31 mouse cellular contexts compared by ENCODE assay signal in the genomic region with DNA sequence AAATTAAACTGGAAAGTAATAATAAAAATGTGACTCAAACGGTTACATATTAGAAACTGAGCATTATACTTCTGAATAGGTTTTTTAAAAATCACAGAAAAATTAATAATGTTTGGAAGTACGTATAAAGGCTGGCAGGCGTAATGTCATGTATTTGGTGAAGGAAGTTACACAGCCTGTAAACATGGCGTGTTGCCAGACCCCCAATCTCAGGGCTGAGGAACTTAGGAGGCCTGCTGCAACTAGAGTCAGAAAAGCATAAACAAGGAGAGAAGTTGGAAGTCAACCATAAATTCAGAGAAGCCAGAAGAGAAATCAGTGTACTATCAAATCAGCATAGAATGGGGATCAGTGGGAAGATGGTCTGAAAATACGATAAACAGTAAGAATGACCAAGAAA. TPM values are rescaled to one million over a fixed set of nuclear protein-coding genes. Genes with fewer than 3 reads are reported as not detected.
DNase-seq lines count a peak whose midpoint lies in the region; ATAC-seq and TF ChIP-seq lines count a peak whose summit lies in the region.
"Had no signal": no experiment of that assay in that cellular context is flagged by ENCODE, and none has a peak within 500 bp of the region (broad histone marks: within the 10 kb centered on the region; RNA-seq: fewer than 3 reads in every experiment).

No protein-coding gene starts in this region.

- no peak for TF ChIP-seq EP300 in lung, postnatal 0 days (IDR thresholded peaks at IDR 0.05)

- H3K4me3 ChIP-seq in intestine, embryonic 14.5 days (ENCODE audit: low read depth, low read length): no peak overlapping the region
- H3K4me3 ChIP-seq in intestine, embryonic 16.5 days (ENCODE audit: low read length): no peak overlapping the region
- no peak overlapping the region for H3K4me3 ChIP-seq in lung, embryonic 15.5 days
- H3K4me3 ChIP-seq in lung, adult 2 months (replicated peaks; ENCODE audit: extremely low read depth, low read depth, low read length): no peak overlapping the region
- no peak overlapping the region for H3K4me3 ChIP-seq in lung, postnatal 0 days (ENCODE audit: low read depth, low read length)
- H3K4me3 ChIP-seq: embryonic facial prominence, embryonic 13.5 days; erythroblast, embryonic 14.5 days; gastrocnemius, adult 2 months; heart, adult 2 months; heart, embryonic 13.5 days; hindbrain, embryonic 10.5 days; limb, embryonic 13.5 days; liver, embryonic 13.5 days; neural tube, embryonic 15.5 days had no signal

- H3K27ac ChIP-seq in intestine, embryonic 14.5 days (ENCODE audit: low read depth): no peak overlapping the region
- no peak overlapping the region for H3K27ac ChIP-seq in intestine, embryonic 16.5 days (ENCODE audit: low read length)
- 0 out of 2 replicates have a peak overlapping the region, but pooled peaks have one; percentile 3 for H3K27ac ChIP-seq in lung, embryonic 15.5 days
- no peak overlapping the region for H3K27ac ChIP-seq in lung, postnatal 0 days (ENCODE audit: low read length)
- H3K27ac ChIP-seq: embryonic facial prominence, embryonic 13.5 days; gastrocnemius, adult 2 months; heart, adult 2 months; heart, embryonic 13.5 days; hindbrain, embryonic 10.5 days; limb, embryonic 13.5 days; liver, embryonic 13.5 days; macrophage; neural tube, embryonic 15.5 days had no signal

- peak; percentile 39 for DNase-seq in intestine, embryonic 14.5 days (ENCODE audit: low spot score)
- no peak for DNase-seq in lung, adult 2 months
- peak; percentile 30 for DNase-seq in lung, postnatal 0 days (ENCODE audit: low spot score)
- DNase-seq in lung, postnatal 4 days: peak; percentile 48 to 74
- no peak for DNase-seq in adrenal gland, adult 18-20 months (ENCODE audit: low spot score in 2 of 2)
- DNase-seq: adrenal gland, postnatal 25 days; cerebellum, adult 11-12 months; cerebellum, adult 9-11 months; embryo, embryonic 11 days; gastrocnemius, adult 2 months; heart, adult 2 months; heart, postnatal 10 days; kidney, adult 9 months; kidney, postnatal 25 days; liver, embryonic 13.5 days; midbrain, embryonic 14.5 days; right cerebral cortex, adult 18-20 months had no signal

- TF ChIP-seq POLR2A in lung, adult 2 months (IDR thresholded peaks at IDR 0.05; ENCODE audit: borderline replicate concordance, extremely low read depth, low read depth, low read length): no peak

- no peak for ATAC-seq in intestine, embryonic 14.5 days (replicated peaks; ENCODE audit: low FRiP score, low TSS enrichment, low read depth)
- no peak for ATAC-seq in intestine, embryonic 16.5 days
- no peak for ATAC-seq in lung, embryonic 15.5 days (ENCODE audit: borderline replicate concordance, extremely low read depth, low FRiP score, low TSS enrichment)
- ATAC-seq in lung, postnatal 0 days: no peak
- ATAC-seq: forebrain, embryonic 16.5 days; hindbrain, embryonic 16.5 days; intestine, postnatal 0 days had no signal

- no peak overlapping the region for H3K4me2 ChIP-seq in intestine, embryonic 14.5 days (ENCODE audit: low read length)
- no peak overlapping the region for H3K4me2 ChIP-seq in intestine, embryonic 16.5 days (ENCODE audit: low read depth, low read length)
- no peak overlapping the region for H3K4me2 ChIP-seq in lung, embryonic 15.5 days
- H3K4me2 ChIP-seq in lung, postnatal 0 days (replicated peaks; ENCODE audit: low read depth, low read length): no peak overlapping the region
- H3K4me2 ChIP-seq: embryonic facial prominence, embryonic 13.5 days; heart, embryonic 13.5 days; limb, embryonic 13.5 days; liver, embryonic 13.5 days; neural tube, embryonic 15.5 days had no signal

- no peaks in the 10 kb centered on the region for H3K27me3 ChIP-seq in intestine, embryonic 14.5 days (replicated peaks; ENCODE audit: control insufficient read depth, insufficient read depth, low read length)
- no peaks in the 10 kb centered on the region for H3K27me3 ChIP-seq in intestine, embryonic 16.5 days (replicated peaks; ENCODE audit: control insufficient read depth, insufficient read depth, low read length)
- H3K27me3 ChIP-seq in lung, embryonic 15.5 days: no peaks in the 10 kb centered on the region
- no peaks in the 10 kb centered on the region for H3K27me3 ChIP-seq in lung, postnatal 0 days (replicated peaks; ENCODE audit: insufficient read depth, low read length)
- H3K27me3 ChIP-seq: embryonic facial prominence, embryonic 13.5 days; heart, embryonic 13.5 days; limb, embryonic 13.5 days; liver, embryonic 13.5 days; neural tube, embryonic 15.5 days had no signal

- no peaks in the 10 kb centered on the region for H3K4me1 ChIP-seq in intestine, embryonic 14.5 days (replicated peaks; ENCODE audit: control insufficient read depth, insufficient read depth, low read length)
- H3K4me1 ChIP-seq in intestine, embryonic 16.5 days (ENCODE audit: control insufficient read depth, insufficient read depth, low read length): no peaks in the 10 kb centered on the region
- H3K4me1 ChIP-seq in lung, embryonic 15.5 days: peaks cover 10% of the 10 kb centered on the region; the same call in 1 of the 2 replicates
- H3K4me1 ChIP-seq in lung, adult 2 months (ENCODE audit: control insufficient read depth, insufficient read depth, low read length): no peaks in the 10 kb centered on the region
- H3K4me1 ChIP-seq in lung, postnatal 0 days (ENCODE audit: insufficient read depth, low read depth, low read length): no peaks in the 10 kb centered on the region
- H3K4me1 ChIP-seq: embryonic facial prominence, embryonic 13.5 days; hindbrain, embryonic 10.5 days; limb, embryonic 13.5 days; liver, embryonic 13.5 days; neural tube, embryonic 15.5 days had no signal

- H3K9ac ChIP-seq in intestine, embryonic 14.5 days (ENCODE audit: low read length): no peak overlapping the region
- H3K9ac ChIP-seq in intestine, embryonic 16.5 days (ENCODE audit: low read depth, low read length): no peak overlapping the region
- no peak overlapping the region for H3K9ac ChIP-seq in lung, embryonic 15.5 days
- H3K9ac ChIP-seq in lung, postnatal 0 days (replicated peaks; ENCODE audit: low read depth): no peak overlapping the region
- H3K9ac ChIP-seq: embryonic facial prominence, embryonic 13.5 days; heart, embryonic 13.5 days; limb, embryonic 13.5 days; liver, embryonic 13.5 days; neural tube, embryonic 15.5 days had no signal

- peaks cover 88% of the 10 kb centered on the region for H3K36me3 ChIP-seq in intestine, embryonic 14.5 days (ENCODE audit: control insufficient read depth, insufficient read depth, low read length)
- peaks cover 19% of the 10 kb centered on the region; the same call in 1 of the 2 replicates for H3K36me3 ChIP-seq in intestine, embryonic 16.5 days (ENCODE audit: control insufficient read depth, insufficient read depth, low read length)
- H3K36me3 ChIP-seq in lung, embryonic 15.5 days: peaks cover 46% of the 10 kb centered on the region
- H3K36me3 ChIP-seq in lung, postnatal 0 days (ENCODE audit: insufficient read depth, low read length): peaks cover 14% of the 10 kb centered on the region

- TF ChIP-seq CTCF in lung, adult 2 months (IDR thresholded peaks at IDR 0.05; ENCODE audit: insufficient read depth, low read length): no peak
- TF ChIP-seq CTCF in lung, postnatal 0 days (IDR thresholded peaks at IDR 0.05): no peak

- WGBS in intestine, embryonic 14.5 days: 64% methylated on average over 5 of the region's 5 CpGs
- WGBS in intestine, embryonic 16.5 days: 70% methylated on average over 5 of the region's 5 CpGs
- WGBS in lung, embryonic 15.5 days: 54% methylated on average over 5 of the region's 5 CpGs
- WGBS in lung, adult 2 months: 50% methylated on average over 5 of the region's 5 CpGs
- WGBS in lung, postnatal 0 days: 57% methylated on average over 5 of the region's 5 CpGs

- H3K9me3 ChIP-seq in intestine, embryonic 14.5 days (ENCODE audit: control insufficient read depth, low read length): peaks cover 8% of the 10 kb centered on the region
- no peaks in the 10 kb centered on the region for H3K9me3 ChIP-seq in intestine, embryonic 16.5 days (ENCODE audit: control insufficient read depth, low read length)
- no peaks in the 10 kb centered on the region for H3K9me3 ChIP-seq in lung, embryonic 15.5 days
- 0 out of 2 replicates have a peak, but pooled peaks cover 3% of the 10 kb centered on the region for H3K9me3 ChIP-seq in lung, postnatal 0 days (ENCODE audit: low read length)
- H3K9me3 ChIP-seq: neural tube, embryonic 15.5 days had no signal

RNA-seq across cellular contexts. Expression of gene Meltf, which starts 14.7 kb away (rescaled TPM):
- 0.12 and 0.16 TPM in 2 replicates for polyA plus RNA-seq in intestine, embryonic 14.5 days (2014; fragmentation: Nextera tagmentation; extraction: Ambion mirVana)
- 106 and 225 TPM in 2 replicates for polyA plus RNA-seq in intestine, embryonic 16.5 days (2015; fragmentation: Nextera tagmentation; extraction: Ambion mirVana)
- 0.11 TPM in 1 of 2 replicates, not detected in the other for polyA plus RNA-seq in lung, embryonic 15.5 days (2015; fragmentation: Nextera tagmentation; extraction: Ambion mirVana)
- 0.09 and 0.28 TPM in 2 replicates for polyA plus RNA-seq in lung, adult 2 months (2012; rRNA removed)
- 0.04 TPM in 1 of 2 replicates, not detected in the other for polyA plus RNA-seq in lung, postnatal 0 days (2015; fragmentation: Nextera tagmentation; extraction: Ambion mirVana)
- not detected for total RNA-seq in adrenal gland, adult 18-20 months (2021)
- total RNA-seq: adrenal gland, postnatal 25 days; gastrocnemius, adult 2 months; heart, adult 2 months; megakaryocyte-erythroid progenitor cell, adult 5-6 weeks had no signal
- polyA plus RNA-seq: erythroblast, embryonic 14.5 days; forebrain, embryonic 11.5 days; macrophage had no signal

Comparison
In these comparisons a context has a peak if more than half of its experiments do, and no peak if none do; other contexts are left out.
1. DNase-seq: peak in intestine, embryonic 14.5 days (single experiment), lung, postnatal 0 days (single experiment) and lung, postnatal 4 days (2 of 2); none in lung, adult 2 months (single experiment) and adrenal gland, adult 18-20 months (0 of 2).
2. RNA of gene Meltf, which starts 14.7 kb away (polyA plus RNA-seq): 106 to 225 TPM in intestine, embryonic 16.5 days; 0.09 to 0.28 TPM in lung, adult 2 months, 0.12 to 0.16 TPM in intestine, embryonic 14.5 days, 0.11 TPM in lung, embryonic 15.5 days and 0.04 TPM in lung, postnatal 0 days; every median in the first group is over 10 times any median in the second.